ENCODE assay signal across 9 mouse cellular contexts in genomic region chr5:39417121-39417844, GRCm38 (mm10).
DNase-seq lines count a peak whose midpoint lies in the region; ATAC-seq and TF ChIP-seq lines count a peak whose summit lies in the region.
"Had no signal": no experiment of that assay in that cellular context is flagged by ENCODE, and none has a peak within 500 bp of the region (broad histone marks: within the 10 kb centered on the region; RNA-seq: fewer than 3 reads in every experiment).

No protein-coding gene starts in this region.

- H3K27me3 ChIP-seq in midbrain, embryonic 11.5 days (ENCODE audit: control insufficient read depth, insufficient read depth, low read length), result no peaks in the 10 kb centered on the region
- no peaks in the 10 kb centered on the region for H3K27me3 ChIP-seq in midbrain, embryonic 10.5 days (ENCODE audit: low read depth, poor library complexity, severe bottlenecking)
- H3K27me3 ChIP-seq in thymus, adult 2 months (ENCODE audit: control insufficient read depth, insufficient read depth, low read length), result no peaks in the 10 kb centered on the region

- H3K9ac ChIP-seq in midbrain, embryonic 11.5 days (ENCODE audit: low read length), result no peak overlapping the region

- H3K4me2 ChIP-seq in midbrain, embryonic 11.5 days, result no peak overlapping the region

- no peaks in the 10 kb centered on the region for H3K9me3 ChIP-seq in midbrain, embryonic 11.5 days (ENCODE audit: control insufficient read depth, low read length)
- no peaks in the 10 kb centered on the region for H3K9me3 ChIP-seq in midbrain, embryonic 10.5 days (replicated peaks)

- ATAC-seq in midbrain, embryonic 11.5 days (ENCODE audit: low FRiP score), result no peak

- no peaks in the 10 kb centered on the region; the same call in 1 of the 2 replicates for H3K4me1 ChIP-seq in midbrain, embryonic 11.5 days (ENCODE audit: control insufficient read depth, insufficient read depth, low read length)
- peaks cover 12% of the 10 kb centered on the region for H3K4me1 ChIP-seq in midbrain, embryonic 10.5 days
- no peaks in the 10 kb centered on the region for H3K4me1 ChIP-seq in thymus, adult 2 months (replicated peaks; ENCODE audit: control insufficient read depth, insufficient read depth, low read length)

- H3K4me3 ChIP-seq in midbrain, embryonic 11.5 days (ENCODE audit: low read depth, low read length), result no peak overlapping the region
- H3K4me3 ChIP-seq in midbrain, embryonic 10.5 days, result no peak overlapping the region
- no peak overlapping the region for H3K4me3 ChIP-seq in thymus, adult 2 months (ENCODE audit: control insufficient read depth, insufficient read depth, low read length)

- no peak for TF ChIP-seq CTCF in thymus, adult 2 months (IDR thresholded peaks at IDR 0.05; ENCODE audit: borderline replicate concordance, control insufficient read depth, extremely low read depth, insufficient read depth, low read length, poor library complexity)

- no peak overlapping the region for H3K27ac ChIP-seq in midbrain, embryonic 11.5 days (ENCODE audit: low read depth, low read length)
- no peak overlapping the region for H3K27ac ChIP-seq in midbrain, embryonic 10.5 days (replicated peaks)
- no peak overlapping the region for H3K27ac ChIP-seq in thymus, adult 2 months (ENCODE audit: control insufficient read depth, insufficient read depth, low read length)

- TF ChIP-seq POLR2A in thymus, adult 2 months (IDR thresholded peaks at IDR 0.05; ENCODE audit: control insufficient read depth, extremely low read depth, insufficient read depth, low read length, poor library complexity), result no peak

- 60% methylated on average over 11 of the region's 11 CpGs for WGBS in midbrain, embryonic 11.5 days
- WGBS in midbrain, embryonic 10.5 days, result 67% methylated on average over 11 of the region's 11 CpGs
- WGBS in thymus, adult 2 months, result 92% methylated on average over 11 of the region's 11 CpGs

- DNase-seq in midbrain, embryonic 11.5 days (ENCODE audit: low spot score, missing footprints), result peak; percentile 85
- DNase-seq in midbrain, embryonic 10.5 days (ENCODE audit: low spot score), result no peak
- DNase-seq in frontal cortex, postnatal 36 days (ENCODE audit: low spot score in 2 of 2), result peak; percentile 32 to 68
- peak; percentile 48 to 66 for DNase-seq in left cerebral cortex, postnatal 25 days (ENCODE audit: low spot score in 2 of 2)
- DNase-seq in right cerebral cortex, postnatal 36 days (ENCODE audit: low spot score in 2 of 2), result peak; percentile 33 to 52
- no peak for DNase-seq in spleen, adult 12 weeks (ENCODE audit: low spot score)
- DNase-seq in kidney, adult 8-10 months, result no peak
- no peak for DNase-seq in thymus, adult 2 months
- DNase-seq: kidney, postnatal 36 days had no signal

- intact Hi-C loops in left cerebral cortex, postnatal 25 days (cut with DNase I), result no loop called here

- H3K36me3 ChIP-seq in midbrain, embryonic 11.5 days (ENCODE audit: control insufficient read depth, insufficient read depth, low read length), result no peaks in the 10 kb centered on the region
- H3K36me3 ChIP-seq in midbrain, embryonic 10.5 days, result no peaks in the 10 kb centered on the region
- no peaks in the 10 kb centered on the region for H3K36me3 ChIP-seq in thymus, adult 2 months (ENCODE audit: control insufficient read depth, insufficient read depth, low read length)

Comparison
In these comparisons a context has a peak if more than half of its experiments do, and no peak if none do; other contexts are left out.
1. DNase-seq: peak in midbrain, embryonic 11.5 days (single experiment), frontal cortex, postnatal 36 days (2 of 2), left cerebral cortex, postnatal 25 days (2 of 2) and right cerebral cortex, postnatal 36 days (2 of 2); none in midbrain, embryonic 10.5 days (single experiment), spleen, adult 12 weeks (single experiment), kidney, adult 8-10 months (0 of 2) and thymus, adult 2 months (single experiment).